Mouse (Mus musculus) urinary bladder, postnatal 36 days (tissue): ENCODE results near the gene Cyp27b1.
"Not testable (repeated sequence)": the region's sequence is repeated elsewhere in the genome, so short reads cannot be mapped to it uniquely, and the experiment has no call there.

Experiments
- DNase-seq, 2 experiments: peaks; one replicate each; pipeline ENCODE4 v3.0.0; 2022; ENCODE audit warnings: low spot score in 2 of 2, mixed read lengths in 1 of 2

Cyp27b1 gene

DNA sequence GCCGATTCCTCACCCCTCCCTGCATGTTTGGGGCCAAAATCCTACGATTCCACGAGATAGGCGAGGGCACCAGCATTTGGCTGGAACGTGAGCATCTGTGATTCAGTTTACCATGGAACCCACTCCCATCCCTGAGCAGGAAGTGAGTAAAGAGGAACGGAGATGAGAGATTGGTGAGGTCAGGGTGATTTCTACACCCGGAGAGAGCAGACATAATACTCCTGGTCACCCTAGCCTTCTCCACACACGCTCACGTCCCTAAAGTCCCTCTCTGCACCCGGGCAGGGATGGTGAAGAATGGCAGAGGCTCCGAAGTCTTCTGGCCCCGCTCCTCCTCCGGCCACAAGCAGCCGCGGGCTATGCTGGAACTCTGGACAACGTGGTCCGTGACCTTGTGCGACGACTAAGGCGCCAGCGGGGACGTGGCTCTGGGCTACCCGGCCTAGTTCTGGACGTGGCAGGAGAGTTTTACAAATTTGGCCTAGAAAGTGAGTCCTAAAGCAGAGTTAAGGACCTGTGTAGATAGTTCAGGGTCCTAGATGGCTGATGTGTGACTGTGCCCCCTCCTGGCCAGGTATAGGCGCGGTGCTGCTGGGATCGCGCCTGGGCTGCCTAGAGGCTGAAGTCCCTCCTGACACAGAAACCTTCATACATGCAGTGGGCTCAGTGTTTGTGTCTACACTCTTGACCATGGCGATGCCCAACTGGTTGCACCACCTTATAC lies 1.5 kb downstream of the Cyp27b1 start:
- DNase-seq: no peak

DNA sequence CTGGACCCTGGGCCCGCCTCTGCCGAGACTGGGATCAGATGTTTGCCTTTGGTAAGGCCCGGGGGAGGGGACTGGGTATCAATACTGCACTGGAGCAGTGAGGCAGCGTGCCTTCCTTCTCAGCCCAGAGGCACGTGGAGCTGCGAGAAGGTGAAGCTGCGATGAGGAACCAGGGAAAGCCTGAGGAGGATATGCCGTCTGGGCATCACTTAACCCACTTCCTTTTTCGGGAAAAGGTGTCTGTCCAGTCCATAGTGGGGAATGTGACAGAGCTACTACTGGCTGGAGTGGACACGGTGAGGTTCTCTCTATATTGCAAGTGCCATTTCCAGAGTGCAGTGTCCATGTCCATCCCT lies 2.0 kb downstream of the Cyp27b1 start:
- no peak for DNase-seq

DNA sequence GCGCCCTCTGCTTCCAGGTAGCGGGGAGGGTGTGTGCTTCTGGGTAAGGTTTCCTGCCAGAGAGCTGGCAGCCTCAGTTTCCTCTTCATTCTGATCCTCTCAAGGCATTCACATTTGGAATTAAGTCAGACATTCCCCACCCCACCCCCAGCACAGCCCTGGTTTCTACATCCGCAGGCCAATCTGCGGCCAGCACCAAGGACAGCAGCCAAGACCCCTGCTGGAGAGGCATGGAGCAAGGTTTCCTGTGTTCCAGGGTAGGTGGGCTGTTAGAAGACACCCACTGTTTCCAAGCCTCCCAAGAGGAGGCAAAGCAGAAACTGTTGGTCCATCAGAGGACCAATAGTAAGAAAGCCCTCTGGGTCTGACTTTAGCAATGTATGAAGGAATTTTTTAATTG lies 6.6 kb downstream of the Cyp27b1 start:
- DNase-seq: no peak

DNA sequence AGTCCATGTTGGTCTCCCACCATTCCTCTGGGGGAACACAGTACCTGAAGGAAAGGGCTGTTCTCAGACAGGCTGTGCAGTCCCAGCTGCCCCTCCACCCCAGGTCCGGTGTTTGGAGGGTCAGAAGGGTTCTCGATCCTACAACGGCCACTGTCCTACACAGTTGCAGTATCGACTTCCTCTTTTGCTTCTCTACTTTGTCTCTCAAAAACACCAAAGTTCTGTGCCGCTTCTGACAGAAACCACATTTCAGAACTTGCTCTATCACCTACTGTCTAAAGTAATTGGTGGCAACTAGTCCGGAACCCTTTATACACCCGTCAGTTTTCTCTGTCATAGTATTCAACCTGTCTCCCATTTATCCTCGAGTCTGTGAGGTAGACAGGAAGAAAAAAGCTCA lies 7.4 kb downstream of the Cyp27b1 start:
- no peak for DNase-seq

DNA sequence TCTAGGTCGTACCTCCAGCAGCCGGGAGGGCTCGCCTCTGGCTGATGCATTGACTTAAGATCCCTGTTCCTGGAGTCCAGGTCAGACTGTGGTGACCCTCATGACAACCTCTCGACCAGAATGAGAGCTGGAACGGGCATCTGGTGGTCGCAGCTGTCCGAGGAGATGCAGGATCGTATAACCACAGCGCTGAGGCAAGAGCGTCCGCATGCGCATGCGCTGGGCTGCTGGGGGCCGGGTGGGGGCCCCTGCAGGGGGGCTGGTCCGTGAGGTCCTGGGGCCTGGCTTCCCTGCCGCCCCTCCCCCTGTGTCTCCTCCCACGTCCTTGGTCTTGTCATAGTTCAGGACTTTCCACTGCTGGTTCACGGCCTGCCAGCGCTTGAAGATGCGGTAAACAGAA lies 8.4 kb downstream of the Cyp27b1 start:
- no peak for DNase-seq

DNA sequence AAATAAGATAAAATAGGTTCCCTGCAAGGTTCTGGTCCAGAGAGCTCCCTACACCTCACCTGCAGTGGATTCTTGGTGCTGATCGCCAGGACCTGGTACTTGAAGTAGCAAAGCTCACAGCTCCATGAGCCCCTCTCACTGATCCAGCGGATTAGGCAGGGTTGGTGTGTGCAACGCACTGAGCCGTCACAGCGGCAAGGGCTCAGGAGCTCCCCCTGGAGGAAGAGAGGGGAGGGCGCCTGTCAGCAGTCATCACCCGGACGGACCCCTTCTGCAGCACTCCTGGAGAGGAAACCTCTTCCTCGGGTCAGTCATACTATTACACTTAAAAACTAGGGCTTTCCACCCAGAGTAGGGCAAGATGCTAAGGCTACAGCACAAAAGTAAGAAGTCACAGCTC lies 10.1 kb downstream of the Cyp27b1 start:
- DNase-seq: peak; percentile 56 to 66

DNA sequence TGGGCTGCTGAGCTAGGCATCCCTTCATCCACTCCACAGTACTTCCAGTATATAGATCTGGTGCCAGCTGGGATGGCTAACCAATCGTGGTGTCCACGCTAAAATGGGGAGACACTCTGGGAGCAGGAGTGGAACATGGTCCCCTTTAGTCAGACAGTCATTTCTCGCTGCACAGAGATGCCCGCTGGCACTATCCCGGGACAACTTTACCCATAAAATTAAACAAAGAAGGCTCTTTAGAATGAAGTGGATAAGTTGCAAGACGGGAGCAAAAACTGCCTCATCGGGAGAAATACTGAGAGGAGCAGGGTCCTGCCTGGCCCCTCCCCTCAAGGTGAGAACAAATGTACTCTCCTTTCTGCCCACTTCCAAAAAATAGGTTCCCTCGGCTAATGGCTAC lies 10.7 kb downstream of the Cyp27b1 start:
- DNase-seq: no peak

DNA sequence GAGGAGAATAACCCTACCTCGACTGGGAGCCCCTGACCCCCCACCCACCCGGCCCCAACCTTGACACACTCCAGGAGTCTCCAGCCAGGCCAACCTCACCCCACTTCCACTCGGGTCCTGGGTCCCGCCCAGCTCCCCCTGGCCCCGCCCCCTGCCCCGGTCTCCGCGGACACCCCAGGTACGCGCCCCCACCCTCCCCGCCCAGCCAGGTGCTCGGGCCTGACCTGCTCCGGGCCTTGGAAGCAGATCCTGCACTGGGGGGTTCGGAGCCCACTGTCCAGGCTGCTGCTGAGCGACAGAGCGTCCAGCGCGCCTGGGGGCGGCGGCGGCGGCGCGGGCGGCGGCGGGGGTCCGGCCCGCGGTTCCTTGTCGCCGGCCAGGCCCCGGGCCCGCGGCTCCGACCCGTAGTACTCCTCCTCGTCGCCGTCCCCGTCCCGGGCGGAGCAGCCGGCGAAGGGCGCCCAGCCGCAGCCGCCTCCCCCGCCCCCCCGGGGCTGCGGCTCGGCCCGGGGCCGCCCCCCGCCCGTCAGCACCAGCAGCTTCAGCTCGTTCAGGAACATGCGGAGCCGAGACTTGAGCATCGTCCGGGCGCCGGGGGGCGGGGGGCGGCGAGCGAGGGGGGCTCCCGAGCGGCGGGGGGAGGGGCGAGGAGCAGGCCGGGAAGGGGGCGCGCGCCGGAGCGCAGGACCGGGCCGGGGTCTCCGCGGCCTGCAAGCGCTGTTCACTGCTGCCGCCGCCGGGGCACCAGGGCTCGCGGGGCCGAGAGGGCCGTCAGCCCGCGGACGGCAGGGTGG lies 11.3 kb downstream of the Cyp27b1 start:
- no peak for DNase-seq

DNA sequence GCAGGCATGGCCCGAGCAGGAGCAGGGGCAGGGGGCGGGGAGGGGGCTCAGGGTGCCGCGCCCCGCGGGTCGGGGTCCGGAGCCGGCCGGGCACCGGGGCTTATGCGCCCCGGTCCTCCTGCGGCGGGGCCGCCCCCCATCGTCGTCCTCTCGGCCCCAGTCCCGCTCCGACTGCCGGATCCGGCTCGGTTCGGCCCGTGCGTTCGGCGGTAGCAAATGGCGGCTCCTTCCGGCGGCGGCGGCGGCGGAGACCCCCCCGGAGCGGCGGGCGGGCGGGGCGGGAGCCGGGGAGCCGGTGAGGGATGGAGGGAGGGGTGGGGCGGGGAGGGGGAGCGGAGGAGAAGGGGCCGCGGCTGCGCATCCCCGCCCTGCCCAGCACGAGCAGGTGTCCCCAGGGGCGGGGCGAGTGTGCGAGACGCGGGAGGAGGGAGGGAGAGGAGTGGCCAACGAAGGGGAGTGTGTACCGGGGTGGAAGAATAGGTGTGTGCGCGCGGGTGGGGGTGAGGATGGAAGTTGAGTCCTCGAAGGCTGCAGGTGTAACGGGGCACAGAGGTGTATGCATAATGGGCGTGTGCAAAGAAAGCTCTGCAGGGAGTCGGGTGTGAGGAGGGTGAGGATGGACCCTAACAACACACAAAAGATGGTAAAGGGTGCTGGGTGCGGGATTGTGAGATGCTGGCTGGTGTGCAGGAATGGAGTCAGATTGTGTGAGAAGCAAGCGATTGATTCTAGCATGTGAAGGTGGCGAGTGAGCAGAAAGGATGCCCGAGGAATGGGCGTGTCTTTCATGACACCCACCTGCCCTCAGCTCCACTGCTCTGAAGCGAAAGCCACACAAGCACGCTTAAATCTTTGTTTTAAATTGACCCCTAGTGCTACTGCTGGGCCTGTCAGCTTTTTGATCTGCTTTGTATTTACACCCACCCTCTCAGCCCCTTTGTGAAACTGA lies 12.2 kb downstream of the Cyp27b1 start, which contains the start of gene March9:
TSS of gene March9 (minus strand) at position 217 of the 949 bp plus-strand sequence.
- peak; percentile 66 to 69 for DNase-seq

DNA sequence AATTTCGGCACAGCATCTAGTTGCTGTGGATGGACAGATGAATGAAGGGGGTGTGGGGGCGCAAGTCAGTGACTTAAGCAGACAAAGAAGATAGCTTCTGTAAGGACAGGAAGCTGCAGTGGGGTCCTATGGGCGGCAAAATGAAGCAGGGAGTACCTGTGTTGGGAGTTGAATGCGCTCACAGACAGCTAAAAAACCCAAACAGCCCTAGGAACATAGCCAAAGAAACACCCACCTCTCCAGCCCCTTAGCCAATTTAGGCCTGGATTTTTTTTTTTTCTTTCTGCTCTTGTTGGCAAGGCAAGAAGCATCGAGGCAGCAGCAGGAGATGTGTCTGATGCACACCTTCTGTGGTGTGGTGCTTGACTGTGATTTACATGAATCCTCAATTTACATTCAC lies 13.0 kb downstream of the Cyp27b1 start:
- DNase-seq: no peak

DNA sequence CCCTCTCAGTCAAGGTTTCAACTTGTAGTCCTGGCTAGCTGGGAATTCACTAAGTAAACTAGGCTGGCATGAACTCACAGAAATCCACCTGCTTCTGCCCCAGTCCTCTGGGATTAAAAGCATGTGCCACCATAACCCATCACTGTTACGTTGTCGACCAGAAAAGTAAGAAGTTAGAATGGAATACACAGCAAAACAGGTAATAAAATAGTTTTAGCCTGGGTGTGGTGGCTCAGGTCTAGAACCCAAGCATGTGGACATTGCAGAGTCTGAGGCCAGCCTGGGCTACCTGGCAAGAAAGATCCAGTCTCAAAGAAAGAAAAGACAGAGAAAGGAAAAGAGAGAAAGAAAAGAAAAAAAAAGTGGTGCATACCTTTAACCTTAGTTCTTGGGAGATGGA lies 13.5 kb downstream of the Cyp27b1 start:
- DNase-seq: no peak

DNA sequence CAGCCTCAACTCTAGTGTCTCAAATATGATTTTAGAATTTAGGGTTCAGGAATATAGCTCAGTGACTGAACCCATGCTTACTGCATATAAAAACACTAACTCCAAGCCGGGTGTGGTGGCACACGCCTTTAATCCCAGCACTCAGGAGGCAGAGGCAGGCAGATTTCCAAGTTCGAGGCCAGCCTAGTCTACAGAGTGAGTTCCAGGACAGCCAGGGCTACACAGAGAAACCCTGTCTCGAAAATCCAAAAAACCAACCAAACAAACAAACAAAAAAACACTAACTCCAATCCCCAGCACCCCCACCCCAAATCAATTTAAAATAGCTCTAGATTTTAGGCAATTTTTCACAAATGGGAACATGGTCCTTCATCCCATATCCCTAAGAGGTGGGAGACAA lies 14.1 kb downstream of the Cyp27b1 start:
- DNase-seq: not testable (repeated sequence)

DNA sequence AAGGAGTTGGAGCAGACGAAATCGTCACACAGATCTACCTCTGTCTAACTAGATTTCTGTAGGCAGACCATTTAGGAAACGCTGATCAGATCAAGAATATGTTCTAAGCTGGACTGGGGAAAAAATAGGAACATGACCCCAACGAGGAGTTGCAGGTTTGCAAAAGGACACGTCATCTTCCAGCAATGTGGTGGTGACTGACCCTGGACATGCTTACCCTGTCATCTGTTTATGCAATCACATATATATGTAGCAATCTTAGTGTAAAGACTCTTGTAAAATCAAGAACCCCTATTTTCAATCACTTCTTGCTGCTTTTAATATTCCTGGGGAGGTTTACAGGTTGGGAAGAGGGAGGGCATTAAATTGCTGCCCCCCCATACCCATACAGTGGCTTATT lies 14.5 kb downstream of the Cyp27b1 start:
- DNase-seq: no peak

DNA sequence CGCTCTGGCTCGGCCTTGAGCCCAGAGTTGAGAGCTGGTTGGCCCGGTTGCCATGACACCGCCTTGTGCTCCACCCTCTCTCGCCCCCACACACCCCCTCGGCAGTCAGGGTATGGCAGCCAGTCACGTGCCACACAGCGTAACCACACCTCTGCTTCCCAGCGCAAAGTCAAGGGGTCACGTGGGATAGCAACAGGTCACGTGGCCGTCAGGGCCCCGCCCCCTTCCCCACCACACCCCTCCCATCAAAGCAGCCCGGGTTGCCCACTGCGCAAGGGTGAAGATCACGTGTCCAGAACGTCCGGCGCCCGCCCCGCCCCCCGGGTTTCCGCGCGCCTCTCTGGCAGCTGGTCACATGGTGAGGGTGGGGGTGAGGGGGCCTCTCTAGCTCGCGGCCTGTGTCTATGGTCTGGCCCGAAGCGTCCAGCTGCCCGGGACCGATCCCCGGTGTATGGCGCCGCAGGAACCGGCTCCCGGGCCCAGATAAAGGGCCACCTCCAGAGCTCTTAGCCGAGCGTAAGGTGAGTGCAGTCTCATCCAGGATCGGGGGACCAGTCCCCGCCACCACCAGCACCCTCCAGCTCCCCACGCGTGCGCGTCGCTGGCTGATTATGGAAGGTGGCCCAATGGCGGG lies 15.3 kb downstream of the Cyp27b1 start, which contains the start of gene Cdk4:
TSS of gene Cdk4 (plus strand) at position 296 of the 634 bp plus-strand sequence.
- peak; percentile 96 to 99 for DNase-seq

DNA sequence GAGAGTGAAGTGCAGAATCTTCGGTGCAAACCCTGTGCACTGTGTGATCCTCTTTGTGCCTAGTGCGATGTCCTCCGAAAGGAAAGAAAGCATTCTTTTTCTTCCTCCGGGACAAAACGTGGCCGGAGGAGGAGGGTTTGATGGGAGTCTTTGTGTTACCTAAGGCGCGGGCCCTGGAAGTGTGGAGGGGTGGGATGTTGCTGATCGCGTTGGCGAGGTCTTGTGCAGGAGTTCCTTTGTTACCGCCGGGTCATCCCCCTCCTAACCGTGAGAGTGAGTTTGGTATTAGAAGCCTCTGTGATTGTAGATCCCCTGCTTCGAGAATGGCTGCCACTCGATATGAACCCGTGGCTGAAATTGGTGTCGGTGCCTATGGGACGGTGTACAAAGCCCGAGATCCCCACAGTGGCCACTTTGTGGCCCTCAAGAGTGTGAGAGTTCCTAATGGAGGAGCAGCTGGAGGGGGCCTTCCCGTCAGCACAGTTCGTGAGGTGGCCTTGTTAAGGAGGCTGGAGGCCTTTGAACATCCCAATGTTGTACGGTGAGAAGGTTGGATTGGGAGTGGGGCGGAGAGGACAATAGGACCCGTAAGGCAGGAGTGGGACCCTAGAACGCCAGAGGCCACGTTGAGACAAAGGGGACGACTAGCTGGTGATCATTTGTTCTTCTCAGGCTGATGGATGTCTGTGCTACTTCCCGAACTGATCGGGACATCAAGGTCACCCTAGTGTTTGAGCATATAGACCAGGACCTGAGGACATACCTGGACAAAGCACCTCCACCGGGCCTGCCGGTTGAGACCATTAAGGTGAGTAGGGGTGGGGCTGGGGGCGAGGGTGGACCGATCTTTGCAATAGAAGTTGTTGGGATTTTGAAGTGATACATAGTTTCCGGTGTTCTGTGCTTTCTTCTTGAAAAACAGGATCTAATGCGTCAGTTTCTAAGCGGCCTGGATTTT lies 16.1 kb downstream of the Cyp27b1 start:
- no peak for DNase-seq

DNA sequence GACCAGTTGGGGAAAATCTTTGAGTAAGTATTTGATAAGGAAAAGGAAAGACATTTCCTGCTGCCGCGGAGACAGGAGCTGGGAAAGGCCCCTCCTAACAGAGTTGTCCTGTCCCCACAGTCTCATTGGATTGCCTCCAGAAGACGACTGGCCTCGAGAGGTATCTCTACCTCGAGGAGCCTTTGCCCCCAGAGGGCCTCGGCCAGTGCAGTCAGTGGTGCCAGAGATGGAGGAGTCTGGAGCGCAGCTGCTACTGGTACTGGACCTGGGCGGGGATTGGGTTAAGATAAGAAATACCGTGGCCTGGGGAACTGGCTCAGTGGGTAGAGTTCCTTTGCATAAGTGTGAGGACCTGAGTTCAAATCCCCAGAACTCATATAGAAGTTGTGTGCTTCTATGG lies 17.9 kb downstream of the Cyp27b1 start:
- DNase-seq: no peak

DNA sequence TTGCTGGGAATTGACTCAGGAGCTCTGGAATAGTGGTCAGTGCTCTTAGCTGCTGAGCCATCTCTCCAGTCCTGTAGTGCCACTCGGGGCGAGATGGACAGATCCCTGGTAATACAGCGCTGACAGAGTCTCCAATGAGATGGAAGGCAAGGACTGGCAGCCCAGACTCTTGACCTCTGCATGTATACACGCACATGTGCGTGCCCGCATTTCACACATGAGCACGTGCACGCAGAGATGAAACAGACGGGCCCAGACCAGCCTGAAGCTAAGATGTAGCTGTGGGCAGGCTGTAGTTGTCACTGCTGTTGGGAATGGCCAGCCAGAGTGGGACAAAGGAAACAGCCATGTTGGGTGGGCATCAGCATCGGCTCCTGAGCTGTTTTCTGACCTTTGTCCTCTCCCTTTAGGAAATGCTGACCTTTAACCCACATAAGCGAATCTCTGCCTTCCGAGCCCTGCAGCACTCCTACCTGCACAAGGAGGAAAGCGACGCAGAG lies 18.5 kb downstream of the Cyp27b1 start:
- no peak for DNase-seq

DNA sequence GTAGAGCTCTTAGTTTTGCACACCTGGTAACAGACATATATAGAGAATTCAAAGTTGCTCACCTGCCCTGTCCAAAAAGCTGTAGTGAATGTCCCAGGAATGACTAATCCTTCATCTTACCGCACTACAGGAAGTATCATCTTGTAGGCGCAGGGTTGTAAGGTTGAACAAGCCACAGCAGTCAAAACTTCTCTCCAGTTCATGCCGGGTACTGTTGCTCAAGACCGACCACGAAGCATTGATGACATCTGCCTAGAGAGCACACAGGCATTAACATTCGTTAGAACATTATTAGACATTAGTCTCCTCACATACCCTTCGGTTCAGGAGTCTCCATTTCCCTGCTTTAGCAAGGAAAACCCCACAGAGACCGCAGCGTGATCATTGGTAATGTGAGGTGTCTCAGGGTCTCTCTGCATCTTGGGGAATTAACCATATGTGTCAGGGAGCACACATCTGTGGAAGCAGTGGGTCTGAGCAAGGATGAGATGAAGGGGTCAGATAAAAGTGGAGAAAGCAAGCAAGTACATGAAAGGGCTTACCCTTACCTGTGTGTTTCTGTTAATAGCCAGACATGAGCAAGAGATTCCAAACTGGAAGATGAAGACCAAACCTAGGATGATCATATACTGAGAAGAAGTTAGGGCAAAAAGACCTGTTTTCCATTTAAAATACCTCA lies 20.4 kb downstream of the Cyp27b1 start:
- DNase-seq: no peak
